Mouse (Mus musculus) CH12.LX (cell line): ENCODE results near the gene Exoc8. TPM values are rescaled to one million over a fixed set of nuclear protein-coding genes. Genes with fewer than 3 reads are reported as not detected.

Experiments
- DNase-seq: peaks from one replicate; pipeline ENCODE4 v3.0.0-alpha.2; 2013; ENCODE audit errors: extremely low read depth
- H3K27ac ChIP-seq: 2 replicates; pipeline ENCODE4 v1.5.1; 2012; ENCODE audit warnings: low read depth, mild to moderate bottlenecking, control low read depth, moderate library complexity; ENCODE audit not compliant: insufficient read depth
- H3K27me3 ChIP-seq: replicated peaks from 2 replicates; pipeline ENCODE3; 2012; ENCODE audit warnings: inconsistent platforms
- H3K36me3 ChIP-seq, 2 experiments: replicated peaks in 1 of 2; 2 replicates each; pipeline versions ENCODE3 to v1.6.1; 2012; ENCODE audit warnings: inconsistent platforms in 1 of 2, low read length in 1 of 2, mild to moderate bottlenecking in 1 of 2, mixed read lengths in 1 of 2, moderate library complexity in 1 of 2; ENCODE audit not compliant: control insufficient read depth in 1 of 2, insufficient read depth in 1 of 2
- H3K4me1 ChIP-seq, 2 experiments: 2 replicates each; pipeline ENCODE4 v1.6.1; 2012; ENCODE audit warnings: inconsistent platforms in 1 of 2, moderate library complexity in 1 of 2; ENCODE audit not compliant: insufficient read depth in 2 of 2, control insufficient read depth in 1 of 2
- H3K4me2 ChIP-seq: 2 replicates; pipeline ENCODE4 v1.6.1; 2012; ENCODE audit warnings: low read depth, mild to moderate bottlenecking, control low read depth; ENCODE audit not compliant: poor library complexity, insufficient read depth, severe bottlenecking
- H3K4me3 ChIP-seq, 3 experiments: fragments of 150-350 bp in 1 of 3; sonication (generic) in 1 of 3; replicated peaks in 1 of 3; 2 replicates each; pipeline versions ENCODE3 to v1.5.1; 2011 to 2012; ENCODE audit warnings: low read depth in 2 of 3, low read length in 2 of 3, mild to moderate bottlenecking in 2 of 3, moderate library complexity in 2 of 3, control low read depth in 1 of 3, improper control_type of control experiment in 1 of 3, inconsistent platforms in 1 of 3, mixed read lengths in 1 of 3; ENCODE audit not compliant: poor library complexity in 1 of 3
- H3K79me2 ChIP-seq: replicated peaks from 2 replicates; pipeline ENCODE4 v1.6.1; 2012; ENCODE audit warnings: mild to moderate bottlenecking, moderate library complexity; ENCODE audit not compliant: control insufficient read depth, poor library complexity, insufficient read depth, severe bottlenecking; ENCODE audit errors: extremely low read depth
- H3K9ac ChIP-seq: 2 replicates; pipeline ENCODE4 v1.6.1; 2012; ENCODE audit warnings: low read depth, mild to moderate bottlenecking, control low read depth, moderate library complexity; ENCODE audit not compliant: insufficient read depth
- H3K9me3 ChIP-seq: replicated peaks from 2 replicates; pipeline ENCODE3; 2012; ENCODE audit warnings: low read length, inconsistent platforms, mixed read lengths
- BHLHE40 ChIP-seq: IDR thresholded peaks from 2 replicates; pipeline ENCODE4 v1.6.1; 2011; ENCODE audit warnings: mild to moderate bottlenecking, low read depth, low read length, improper control_type of control experiment
- CHD1 ChIP-seq: IDR thresholded peaks from 2 replicates; pipeline ENCODE4 v1.6.1; 2012; ENCODE audit warnings: low read depth, low read length, improper control_type of control experiment, inconsistent platforms
- CHD2 ChIP-seq: IDR thresholded peaks from 2 replicates; pipeline ENCODE4 v1.6.1; 2011; ENCODE audit warnings: low read length, improper control_type of control experiment
- ETS1 ChIP-seq: conservative IDR thresholded peaks from 2 replicates; pipeline ENCODE4 v1.6.1; 2012; ENCODE audit warnings: low read depth, mild to moderate bottlenecking, inconsistent platforms, low read length, improper control_type of control experiment, moderate library complexity
- JUN ChIP-seq: IDR thresholded peaks from 2 replicates; pipeline ENCODE4 v1.6.1; 2011; ENCODE audit warnings: low read depth, mild to moderate bottlenecking, low read length, improper control_type of control experiment, moderate library complexity; ENCODE audit not compliant: insufficient read depth
- JUND ChIP-seq: conservative IDR thresholded peaks from 2 replicates; pipeline ENCODE4 v1.6.1; 2011; ENCODE audit warnings: low read depth, low read length, improper control_type of control experiment
- MEF2A ChIP-seq: IDR thresholded peaks from 2 replicates; pipeline ENCODE4 v1.6.1; 2014; ENCODE audit warnings: low read depth, mild to moderate bottlenecking, inconsistent platforms, low read length, improper control_type of control experiment, borderline replicate concordance
- MXI1 ChIP-seq: IDR thresholded peaks from 2 replicates; pipeline ENCODE4 v1.6.1; 2011; ENCODE audit warnings: mild to moderate bottlenecking, low read depth, low read length, improper control_type of control experiment
- NELFE ChIP-seq: IDR thresholded peaks from 2 replicates; pipeline ENCODE4 v1.6.1; 2011; ENCODE audit warnings: low read depth, low read length, improper control_type of control experiment
- PAX5 ChIP-seq: IDR thresholded peaks from 2 replicates; pipeline ENCODE4 v1.6.1; 2012; ENCODE audit warnings: low read length, inconsistent platforms, mixed read lengths
- POLR2AphosphoS2 ChIP-seq: IDR thresholded peaks from 2 replicates; pipeline ENCODE4 v1.6.1; 2011; ENCODE audit warnings: low read depth, low read length, improper control_type of control experiment
- RAD21 ChIP-seq: IDR thresholded peaks from 2 replicates; pipeline ENCODE4 v1.6.1; 2011; ENCODE audit warnings: low read depth, mild to moderate bottlenecking, low read length, improper control_type of control experiment, moderate library complexity
- RCOR1 ChIP-seq: conservative IDR thresholded peaks from 2 replicates; pipeline ENCODE4 v1.6.1; 2012; ENCODE audit warnings: low read depth, mild to moderate bottlenecking, inconsistent platforms, low read length, improper control_type of control experiment
- SMC3 ChIP-seq: IDR thresholded peaks from 2 replicates; pipeline ENCODE4 v1.6.1; 2011; ENCODE audit warnings: low read depth, low read length, improper control_type of control experiment
- TBP ChIP-seq: conservative IDR thresholded peaks from 2 replicates; pipeline ENCODE4 v1.6.1; 2011; ENCODE audit warnings: low read depth, low read length, improper control_type of control experiment
- TCF12 ChIP-seq: IDR thresholded peaks from 2 replicates; pipeline ENCODE4 v1.6.1; 2014; ENCODE audit warnings: low read depth, mild to moderate bottlenecking, inconsistent platforms, low read length, improper control_type of control experiment
- UBTF ChIP-seq: IDR thresholded peaks from 2 replicates; pipeline ENCODE4 v1.6.1; 2012; ENCODE audit warnings: low read depth, mild to moderate bottlenecking, inconsistent platforms, low read length, improper control_type of control experiment, moderate library complexity
- USF2 ChIP-seq: conservative IDR thresholded peaks from 2 replicates; pipeline ENCODE4 v1.6.1; 2011; ENCODE audit warnings: low read depth, low read length, improper control_type of control experiment
- ZC3H11A ChIP-seq: IDR thresholded peaks from 2 replicates; pipeline ENCODE4 v1.6.1; 2012; ENCODE audit warnings: low read depth, mild to moderate bottlenecking, inconsistent platforms, low read length, improper control_type of control experiment
- ZKSCAN1 ChIP-seq: IDR thresholded peaks from 2 replicates; pipeline ENCODE4 v1.6.1; 2012; ENCODE audit warnings: low read depth, inconsistent platforms, low read length, improper control_type of control experiment, borderline replicate concordance
- ZMIZ1 ChIP-seq: IDR thresholded peaks from 2 replicates; pipeline ENCODE4 v1.6.1; 2012; ENCODE audit warnings: low read depth, mild to moderate bottlenecking, inconsistent platforms, low read length, improper control_type of control experiment
- ZNF384 ChIP-seq: IDR thresholded peaks from 2 replicates; pipeline ENCODE4 v1.6.1; 2012; ENCODE audit warnings: low read depth, low read length, improper control_type of control experiment, inconsistent platforms
- dilution Hi-C: fragments of 300-500 bp; cut with MboI; formaldehyde crosslinking; loops from 2 replicates; pipeline ENCODE4 v1.14.3; 2020; ENCODE audit warnings: low sequenced_read_pairs; ENCODE audit not compliant: extremely low pct_unique_long_range_greater_than_20kb, extremely low pct_ligation_motif_present
- in situ Hi-C: fragments of 300-500 bp; cut with MboI; formaldehyde crosslinking; loops from 3 replicates; pipeline ENCODE4 v1.14.3; 2019; ENCODE audit warnings: low sequenced_read_pairs, low pct_ligation_motif_present, low pct_unique_long_range_greater_than_20kb, mixed read lengths
- polyA plus RNA-seq: library from polyadenylated mRNA; unstranded; fragments of >175 nt; gene quantifications from 2 replicates; pipeline ENCODE4 v1.2.1, GENCODE M21; 2012; ENCODE audit warnings: low read depth; ENCODE audit not compliant: insufficient read length
- total RNA-seq, 2 experiments: library from RNA; depleted of rRNA; stranded (reverse); fragments of 300-350 nt in 1 of 2; fragments of >200 nt in 1 of 2; gene quantifications; 2 replicates each; pipeline ENCODE4 v1.2.3; 2012 to 2014

Gene Exoc8
- total and polyA plus RNA-seq, 3 experiments = 5.9 to 11.2 (median 10.7) TPM

DNA sequence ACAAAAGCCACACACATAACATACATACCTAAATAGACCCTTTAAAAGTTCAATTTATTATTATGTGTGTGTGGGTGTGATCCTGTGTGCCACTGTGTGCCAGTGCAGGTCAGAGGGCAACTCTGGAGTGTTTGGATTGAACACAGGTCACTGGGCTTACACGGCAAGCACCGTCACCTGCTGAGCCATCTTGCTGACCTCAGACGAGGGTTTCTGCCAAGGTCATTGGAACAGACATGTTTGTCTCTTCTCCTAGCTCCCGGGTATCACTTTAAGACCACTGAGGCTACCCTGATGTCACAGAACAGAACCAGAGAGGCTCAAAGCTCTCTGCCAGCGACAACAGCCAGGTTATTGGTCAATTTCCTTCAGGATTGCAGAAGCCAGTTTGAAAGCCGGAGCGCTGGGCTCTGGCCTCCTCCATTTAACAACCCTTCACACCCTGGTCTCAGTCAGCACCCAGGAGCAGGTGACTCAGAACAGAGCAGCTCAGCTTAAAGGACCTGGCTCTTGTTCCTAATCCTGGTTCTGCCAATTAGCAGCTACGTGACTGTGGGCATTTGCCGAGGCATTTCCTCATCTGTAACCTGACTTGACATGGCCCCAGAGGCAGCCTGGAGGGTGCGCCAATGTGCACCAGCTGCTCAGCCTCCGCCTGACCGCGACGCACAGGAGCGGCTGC, 26.6 kb upstream of the Exoc8 start:
- H3K4me1 ChIP-seq = peaks cover 7 to 50% of the 10 kb centered on the region in 2 experiments
- no peak for TF ChIP-seq TBP
- no peak for TF ChIP-seq JUND
- TF ChIP-seq NELFE = no peak
- TF ChIP-seq ZC3H11A = no peak
- TF ChIP-seq ZKSCAN1 = no peak
- no peak for TF ChIP-seq MXI1
- no peak for TF ChIP-seq USF2
- TF ChIP-seq JUN = no peak
- no peak for TF ChIP-seq PAX5
- no peak for TF ChIP-seq ZNF384
- no peak for TF ChIP-seq SMC3
- no peak for TF ChIP-seq CHD1
- dilution Hi-C loops = no loop called here

GRCm38 (mm10) chr8:124922490-124923089, 25.1 kb upstream of the Exoc8 start:
- Histone ChIP-seq H3K9ac (no peak overlapping the region), H3K4me3 (no peak overlapping the region), H3K4me2 (no peak overlapping the region), H3K27ac (no peak overlapping the region), H3K4me1 (peaks cover 0 to 37% of the 10 kb centered on the region in 2 experiments; a peak in 2 of 4 replicates), H3K79me2 (no peaks in the 10 kb centered on the region), H3K9me3 (no peaks in the 10 kb centered on the region), H3K36me3 (peaks cover 0 to 51% of the 10 kb centered on the region in 2 experiments), H3K27me3 (no peaks in the 10 kb centered on the region)
- in situ Hi-C loops = no loop called here
- no peak for DNase-seq
- dilution Hi-C loops = no loop called here
- no peak for TF ChIP-seq RAD21
- TF ChIP-seq RCOR1 = no peak
- TF ChIP-seq TCF12 = no peak
- TF ChIP-seq TBP = no peak
- TF ChIP-seq CHD2 = no peak
- no peak for TF ChIP-seq SMC3
- TF ChIP-seq MEF2A = no peak
- no peak for TF ChIP-seq UBTF
- no peak for TF ChIP-seq BHLHE40
- TF ChIP-seq ETS1 = no peak
- no peak for TF ChIP-seq CHD1
- TF ChIP-seq MXI1 = no peak
- no peak for TF ChIP-seq POLR2AphosphoS2
- no peak for TF ChIP-seq ZMIZ1
- TF ChIP-seq, all 38 proteins: peak for 0

More for the DNA sequence above, 26.6 kb upstream of the Exoc8 start:
- no peaks in the 10 kb centered on the region for H3K9me3 ChIP-seq
- H3K79me2 ChIP-seq = no peaks in the 10 kb centered on the region
- H3K4me2 ChIP-seq = no peak overlapping the region
- H3K4me3 ChIP-seq = no peak overlapping the region
- H3K27ac ChIP-seq = no peak overlapping the region
- H3K36me3 ChIP-seq = peaks cover 0 to 52% of the 10 kb centered on the region in 2 experiments
- in situ Hi-C loops = no loop called here
- DNase-seq = no peak
- H3K27me3 ChIP-seq = no peaks in the 10 kb centered on the region
- no peak overlapping the region for H3K9ac ChIP-seq
